Mouse (Mus musculus) ES-CJ7 (cell line): ENCODE measurements at regions not wholly inside any gene's neighbourhood (a gene's known extent, or its start where the extent isn't known, plus 50 kb on each side); places are given as distances from the start of the nearest gene placed in this dataset.

Source experiments
- DNase-seq: peaks from one replicate; pipeline ENCODE4 v3.0.0; 2011; ENCODE audit warnings: low read depth, low spot score

GRCm38 (mm10) chr12:107658241-107658640 lies 169.8 kb downstream of the 3110018I06Rik start:
- no peak for DNase-seq

GRCm38 (mm10) chr12:107658821-107659220 lies 170.4 kb downstream of the 3110018I06Rik start:
- no peak for DNase-seq

- peak; percentile 6 for DNase-seq
These were observed 174.2 kb downstream of the 3110018I06Rik start for GRCm38 (mm10) chr12:107662624-107663023.

GRCm38 (mm10) chr12:107667836-107668235 lies 179.4 kb downstream of the 3110018I06Rik start:
- no peak for DNase-seq

GRCm38 (mm10) chr12:107669046-107669445 lies 180.6 kb downstream of the 3110018I06Rik start:
- no peak for DNase-seq

GRCm38 (mm10) chr12:107669450-107669849 lies 181.0 kb downstream of the 3110018I06Rik start:
- no peak for DNase-seq

- DNase-seq: no peak
These were observed 181.5 kb downstream of the 3110018I06Rik start for GRCm38 (mm10) chr12:107669910-107670309.

GRCm38 (mm10) chr12:107677076-107677475 lies 188.6 kb downstream of the 3110018I06Rik start:
- DNase-seq: no peak

- DNase-seq: no peak
These were observed 199.0 kb downstream of the 3110018I06Rik start for GRCm38 (mm10) chr12:107687447-107687846.

- peak; percentile 41 for DNase-seq
These were observed 201.0 kb downstream of the 3110018I06Rik start for GRCm38 (mm10) chr12:107689418-107689817.

- no peak for DNase-seq
These were observed 201.6 kb downstream of the 3110018I06Rik start for GRCm38 (mm10) chr12:107690061-107690460.

- DNase-seq: no peak
These were observed 205.3 kb downstream of the 3110018I06Rik start for GRCm38 (mm10) chr12:107693693-107694092.

- DNase-seq: no peak
These were observed 206.6 kb downstream of the 3110018I06Rik start for GRCm38 (mm10) chr12:107695014-107695413.

- no peak for DNase-seq
These were observed 207.2 kb downstream of the 3110018I06Rik start for GRCm38 (mm10) chr12:107695438-107696267.

GRCm38 (mm10) chr12:107700317-107700716 lies 211.9 kb downstream of the 3110018I06Rik start:
- DNase-seq: no peak

- DNase-seq: no peak
These were observed 212.6 kb downstream of the 3110018I06Rik start for GRCm38 (mm10) chr12:107700868-107701597.

- DNase-seq: no peak
These were observed 220.4 kb downstream of the 3110018I06Rik start for GRCm38 (mm10) chr12:107708812-107709211.

GRCm38 (mm10) chr12:107711017-107711416 lies 222.6 kb downstream of the 3110018I06Rik start:
- no peak for DNase-seq

- no peak for DNase-seq
These were observed 223.2 kb downstream of the 3110018I06Rik start for GRCm38 (mm10) chr12:107711675-107712074.

GRCm38 (mm10) chr12:107713191-107713590 lies 224.8 kb downstream of the 3110018I06Rik start:
- DNase-seq: no peak

GRCm38 (mm10) chr12:107714846-107715245 lies 226.4 kb downstream of the 3110018I06Rik start:
- no peak for DNase-seq

GRCm38 (mm10) chr12:107715871-107716270 lies 227.4 kb downstream of the 3110018I06Rik start:
- DNase-seq: no peak

GRCm38 (mm10) chr12:107720941-107721340 lies 232.5 kb downstream of the 3110018I06Rik start:
- no peak for DNase-seq
